Comparison of ENCODE assay signal across 14 mouse cellular contexts in the genomic region with DNA sequence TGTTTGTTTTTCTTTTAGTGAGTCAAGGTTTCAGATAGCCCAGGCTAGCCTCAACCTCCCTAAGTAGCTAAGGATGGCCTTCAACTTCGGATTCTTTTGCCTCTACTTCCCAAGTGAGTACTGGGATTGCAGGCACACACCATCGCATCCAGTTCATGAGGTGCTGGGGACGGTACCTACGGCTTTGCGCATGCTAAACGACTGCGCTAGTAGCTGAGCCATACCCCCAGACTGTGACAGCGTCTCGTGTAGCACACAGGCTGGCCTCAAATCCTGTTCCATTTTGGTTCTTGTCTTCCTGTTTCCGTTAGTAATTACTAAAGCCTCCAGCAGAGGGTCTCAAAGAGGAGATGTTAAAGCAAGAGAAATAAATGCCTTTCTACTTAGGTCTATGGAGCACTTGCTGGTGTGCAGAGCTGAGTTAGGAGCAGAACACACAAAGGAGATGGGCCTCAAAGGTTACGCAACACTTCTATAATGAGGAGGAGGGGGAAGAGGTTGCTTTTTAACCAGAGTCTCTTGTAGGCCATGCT.
A peak's percentile ranks its signal among the peaks of the same experiment; 100 is the strongest.
DNase-seq lines count a peak whose midpoint lies in the region; ATAC-seq and TF ChIP-seq lines count a peak whose summit lies in the region.
"Had no signal": no experiment of that assay in that cellular context is flagged by ENCODE, and none has a peak within 500 bp of the region (broad histone marks: within the 10 kb centered on the region; RNA-seq: fewer than 3 reads in every experiment).

No protein-coding gene starts in this region.

- H3K4me1 ChIP-seq in forebrain, embryonic 11.5 days (replicated peaks; ENCODE audit: control insufficient read depth, insufficient read depth, low read length) = peaks cover 11% of the 10 kb centered on the region
- peaks cover 33% of the 10 kb centered on the region for H3K4me1 ChIP-seq in forebrain, embryonic 10.5 days
- no peaks in the 10 kb centered on the region; the same call in 1 of the 2 replicates for H3K4me1 ChIP-seq in liver, postnatal 0 days (ENCODE audit: insufficient read depth)
- H3K4me1 ChIP-seq in liver, embryonic 11.5 days (replicated peaks; ENCODE audit: control insufficient read depth, insufficient read depth, low read length) = no peaks in the 10 kb centered on the region
- peaks cover 30% of the 10 kb centered on the region for H3K4me1 ChIP-seq in midbrain, embryonic 15.5 days

- H3K27ac ChIP-seq in forebrain, embryonic 11.5 days (ENCODE audit: low read depth, low read length) = 0 out of 2 replicates have a peak overlapping the region, but pooled peaks have one; percentile 50
- no peak overlapping the region for H3K27ac ChIP-seq in forebrain, embryonic 10.5 days
- H3K27ac ChIP-seq in liver, postnatal 0 days (ENCODE audit: low read depth) = no peak overlapping the region
- H3K27ac ChIP-seq in liver, embryonic 11.5 days (ENCODE audit: low read depth, low read length) = no peak overlapping the region
- H3K27ac ChIP-seq in midbrain, embryonic 15.5 days = peak overlapping the region; percentile 50; the same call in 1 of the 2 replicates

- TF ChIP-seq CTCF in liver, postnatal 0 days (IDR thresholded peaks at IDR 0.05; ENCODE audit: low read depth) = peak; percentile 26
- TF ChIP-seq CTCF in brain, embryonic 14.5 days (IDR thresholded peaks at IDR 0.05; ENCODE audit: borderline replicate concordance, extremely low read depth, insufficient read depth, insufficient read length) = peak; percentile 15; the same call in 1 of the 2 replicates

- no peak overlapping the region for H3K9ac ChIP-seq in forebrain, embryonic 11.5 days (ENCODE audit: low read length)
- no peak overlapping the region for H3K9ac ChIP-seq in liver, postnatal 0 days (replicated peaks)
- H3K9ac ChIP-seq in liver, embryonic 11.5 days (ENCODE audit: low read depth, low read length) = no peak overlapping the region
- no peak overlapping the region for H3K9ac ChIP-seq in midbrain, embryonic 15.5 days

- peaks cover 2% of the 10 kb centered on the region; the same call in 1 of the 2 replicates for H3K27me3 ChIP-seq in forebrain, embryonic 11.5 days (ENCODE audit: control insufficient read depth, insufficient read depth, low read length)
- peaks cover 91% of the 10 kb centered on the region for H3K27me3 ChIP-seq in forebrain, embryonic 10.5 days (ENCODE audit: poor library complexity, severe bottlenecking)
- no peaks in the 10 kb centered on the region for H3K27me3 ChIP-seq in liver, postnatal 0 days (ENCODE audit: insufficient read depth, low read length)
- no peaks in the 10 kb centered on the region for H3K27me3 ChIP-seq in liver, embryonic 11.5 days (replicated peaks; ENCODE audit: control insufficient read depth, insufficient read depth, low read length)
- H3K27me3 ChIP-seq in midbrain, embryonic 15.5 days (replicated peaks) = no peaks in the 10 kb centered on the region

- no peak for TF ChIP-seq POLR2A in brain, embryonic 14.5 days (IDR thresholded peaks at IDR 0.05; ENCODE audit: borderline replicate concordance, extremely low read depth, insufficient read depth, insufficient read length, poor library complexity, severe bottlenecking)

- no peaks in the 10 kb centered on the region for H3K36me3 ChIP-seq in forebrain, embryonic 11.5 days (ENCODE audit: control insufficient read depth, insufficient read depth, low read length)
- H3K36me3 ChIP-seq in forebrain, embryonic 10.5 days (replicated peaks) = no peaks in the 10 kb centered on the region
- no peaks in the 10 kb centered on the region for H3K36me3 ChIP-seq in liver, postnatal 0 days (replicated peaks; ENCODE audit: insufficient read depth, low read length)
- H3K36me3 ChIP-seq in liver, embryonic 11.5 days (ENCODE audit: control insufficient read depth, insufficient read depth, low read length) = no peaks in the 10 kb centered on the region
- no peaks in the 10 kb centered on the region for H3K36me3 ChIP-seq in midbrain, embryonic 15.5 days (replicated peaks)

- 55% methylated on average over 11 of the region's 11 CpGs for WGBS in forebrain, embryonic 11.5 days
- 71% methylated on average over 11 of the region's 11 CpGs for WGBS in forebrain, embryonic 10.5 days
- WGBS in liver, postnatal 0 days (ENCODE audit: insufficient replicate concordance) = 69% methylated on average over 11 of the region's 11 CpGs
- WGBS in liver, embryonic 11.5 days = 67% methylated on average over 11 of the region's 11 CpGs
- WGBS in midbrain, embryonic 15.5 days = 54% methylated on average over 11 of the region's 11 CpGs

- H3K4me3 ChIP-seq in forebrain, embryonic 11.5 days (ENCODE audit: low read depth, low read length) = no peak overlapping the region
- H3K4me3 ChIP-seq in forebrain, embryonic 10.5 days = no peak overlapping the region
- H3K4me3 ChIP-seq in liver, postnatal 0 days (ENCODE audit: low read depth, low read length) = no peak overlapping the region
- no peak overlapping the region for H3K4me3 ChIP-seq in liver, embryonic 11.5 days (ENCODE audit: low read depth, low read length)
- no peak overlapping the region for H3K4me3 ChIP-seq in midbrain, embryonic 15.5 days
- H3K4me3 ChIP-seq: erythroblast, embryonic 14.5 days had no signal

- no peaks in the 10 kb centered on the region for H3K9me3 ChIP-seq in forebrain, embryonic 11.5 days (ENCODE audit: control insufficient read depth, low read length)
- H3K9me3 ChIP-seq in forebrain, embryonic 10.5 days = no peaks in the 10 kb centered on the region
- H3K9me3 ChIP-seq in liver, postnatal 0 days (ENCODE audit: low read length) = no peaks in the 10 kb centered on the region
- H3K9me3 ChIP-seq in liver, embryonic 11.5 days (ENCODE audit: control insufficient read depth, low read length) = no peaks in the 10 kb centered on the region
- no peaks in the 10 kb centered on the region for H3K9me3 ChIP-seq in midbrain, embryonic 15.5 days

- peak; percentile 47; the same call in 1 of the 2 replicates for ATAC-seq in forebrain, embryonic 11.5 days (replicated peaks; ENCODE audit: low FRiP score)
- no peak for ATAC-seq in liver, postnatal 0 days
- ATAC-seq in liver, embryonic 11.5 days (replicated peaks; ENCODE audit: low FRiP score) = no peak
- ATAC-seq in midbrain, embryonic 15.5 days (replicated peaks) = no peak

- H3K4me2 ChIP-seq in forebrain, embryonic 11.5 days (ENCODE audit: low read depth, low read length, severe bottlenecking) = no peak overlapping the region
- H3K4me2 ChIP-seq in liver, postnatal 0 days (ENCODE audit: low read depth, low read length) = no peak overlapping the region
- H3K4me2 ChIP-seq in liver, embryonic 11.5 days = no peak overlapping the region
- no peak overlapping the region for H3K4me2 ChIP-seq in midbrain, embryonic 15.5 days

- no peak for TF ChIP-seq EP300 in liver, postnatal 0 days (IDR thresholded peaks at IDR 0.05; ENCODE audit: low read depth)

- DNase-seq in forebrain, embryonic 11.5 days (ENCODE audit: low spot score) = no peak
- no peak for DNase-seq in forebrain, embryonic 10.5 days (ENCODE audit: extremely low spot score, low spot score)
- no peak for DNase-seq in liver, postnatal 0 days
- no peak for DNase-seq in liver, embryonic 11.5 days (ENCODE audit: low spot score)
- DNase-seq in brain, embryonic 14.5 days (ENCODE audit: low read depth) = peak; percentile 80
- no peak for DNase-seq in adrenal gland, postnatal 36 days
- no peak for DNase-seq in frontal cortex, postnatal 14 days (ENCODE audit: low spot score in 2 of 2)
- DNase-seq: cerebellum, postnatal 36 days; heart, postnatal 14 days; lung, postnatal 4 days; right cerebral cortex, postnatal 14 days; thymus, postnatal 25 days had no signal

Comparison
In these comparisons a context has a peak if more than half of its experiments do, and no peak if none do; other contexts are left out.
1. H3K27ac ChIP-seq: peak in forebrain, embryonic 11.5 days (single experiment) and midbrain, embryonic 15.5 days (single experiment); none in forebrain, embryonic 10.5 days (single experiment), liver, postnatal 0 days (single experiment) and liver, embryonic 11.5 days (single experiment).